Mouse (Mus musculus): ENCODE data around the gene Rpl37a. TPM values are rescaled to one million over a fixed set of nuclear protein-coding genes. Genes with fewer than 3 reads are reported as not detected.

Gene Rpl37a
- polyA plus RNA-seq, 1 experiment: 577 TPM

DNA sequence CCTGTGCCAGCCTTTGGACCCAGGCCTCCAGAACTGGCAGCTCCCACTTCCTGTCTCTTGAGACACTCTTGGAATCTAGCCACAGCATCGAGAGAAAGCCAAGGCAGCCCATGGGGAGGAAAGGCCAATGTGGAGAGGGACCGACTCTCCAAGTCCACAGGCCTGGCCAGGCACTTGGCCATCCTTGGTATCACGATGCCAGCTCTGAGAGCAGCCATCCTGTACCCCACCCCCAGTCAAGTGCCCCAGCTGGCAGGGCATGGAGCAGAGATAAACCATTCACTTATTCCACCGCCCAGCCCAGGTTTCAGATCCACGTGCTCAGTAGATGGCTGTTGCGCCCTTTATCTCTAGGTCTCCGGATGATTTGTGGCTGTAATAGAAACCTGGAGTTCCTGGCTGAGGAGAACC is 40.3 kb downstream of the Rpl37a start:
- no peaks in the 10 kb centered on the region for H3K4me1 ChIP-seq (ENCODE audit: control insufficient read depth, insufficient read depth, insufficient read length)
- no peaks in the 10 kb centered on the region for H3K36me3 ChIP-seq (ENCODE audit: control insufficient read depth, insufficient read depth, low read length)
- TF ChIP-seq POLR2A (IDR thresholded peaks at IDR 0.05; ENCODE audit: low read depth, low read length) (no peak), CTCF (IDR thresholded peaks at IDR 0.05; ENCODE audit: extremely low read depth, insufficient read depth, insufficient read length, insufficient replicate concordance) (no peak)
- WGBS: 78% methylated on average over 7 of the region's 7 CpGs
- DNase-seq (ENCODE audit: low read depth in 1 of 2, low spot score in 2 of 2): no peak
- no peaks in the 10 kb centered on the region for H3K27me3 ChIP-seq (ENCODE audit: control insufficient read depth, insufficient read depth, low read length)
- H3K4me3 ChIP-seq (ENCODE audit: extremely low read depth, insufficient read depth, insufficient read length): no peak overlapping the region
- H3K27ac ChIP-seq (ENCODE audit: insufficient read depth, low read length): no peak overlapping the region

DNA sequence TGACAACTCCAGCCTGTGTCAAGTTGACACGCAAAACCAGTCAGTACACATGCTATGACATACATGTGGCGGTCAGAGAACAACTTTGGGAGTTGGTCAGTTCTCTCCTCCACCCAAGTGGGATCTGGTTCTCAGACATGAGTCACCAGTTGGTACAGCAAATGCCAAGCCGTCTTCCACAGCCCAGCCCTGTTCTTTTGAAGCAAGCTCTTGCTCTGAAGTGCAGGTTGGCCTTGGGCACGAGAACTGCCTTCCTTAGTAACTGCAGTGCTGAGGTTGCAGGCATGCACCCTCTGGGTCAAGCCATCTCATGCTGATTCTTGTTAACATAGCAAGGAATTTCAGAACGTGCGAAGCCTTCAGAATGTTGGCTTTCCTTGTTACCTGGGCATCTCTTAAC is 42.1 kb downstream of the Rpl37a start:
- 80% methylated on average over 6 of the region's 6 CpGs for WGBS
- Histone ChIP-seq H3K27me3 (ENCODE audit: control insufficient read depth, insufficient read depth, low read length) (no peaks in the 10 kb centered on the region), H3K4me3 (ENCODE audit: extremely low read depth, insufficient read depth, insufficient read length) (no peak overlapping the region), H3K36me3 (ENCODE audit: control insufficient read depth, insufficient read depth, low read length) (no peaks in the 10 kb centered on the region), H3K27ac (ENCODE audit: insufficient read depth, low read length) (no peak overlapping the region), H3K4me1 (ENCODE audit: control insufficient read depth, insufficient read depth, insufficient read length) (no peaks in the 10 kb centered on the region)
- DNase-seq (ENCODE audit: low read depth in 1 of 2, low spot score in 2 of 2): no peak
- TF ChIP-seq POLR2A (IDR thresholded peaks at IDR 0.05; ENCODE audit: low read depth, low read length) (no peak), CTCF (IDR thresholded peaks at IDR 0.05; ENCODE audit: extremely low read depth, insufficient read depth, insufficient read length, insufficient replicate concordance) (no peak)

DNA sequence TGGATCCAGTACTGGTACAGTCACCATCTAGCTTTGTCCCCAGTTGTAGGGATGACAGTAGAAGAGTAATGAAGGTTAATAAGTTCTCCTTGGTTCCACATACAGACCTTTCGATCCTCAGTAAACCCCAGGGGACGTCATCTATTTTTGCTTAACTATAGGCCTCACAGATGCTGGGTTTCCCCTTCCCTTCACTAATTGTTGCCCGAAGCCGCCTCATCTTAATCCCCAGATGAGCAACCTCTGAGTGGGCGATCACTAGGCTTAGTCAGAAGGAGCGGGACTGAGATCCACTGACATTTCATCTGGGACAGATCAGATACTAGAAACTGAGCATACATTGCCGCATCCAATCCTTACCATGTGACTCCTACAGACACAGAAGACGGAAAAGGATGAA is 44.1 kb downstream of the Rpl37a start:
- no peaks in the 10 kb centered on the region for H3K27me3 ChIP-seq (ENCODE audit: control insufficient read depth, insufficient read depth, low read length)
- TF ChIP-seq CTCF (IDR thresholded peaks at IDR 0.05; ENCODE audit: extremely low read depth, insufficient read depth, insufficient read length, insufficient replicate concordance): no peak
- no peak for TF ChIP-seq POLR2A (IDR thresholded peaks at IDR 0.05; ENCODE audit: low read depth, low read length)
- DNase-seq (ENCODE audit: low read depth in 1 of 2, low spot score in 2 of 2): no peak
- no peak overlapping the region for H3K4me3 ChIP-seq (ENCODE audit: extremely low read depth, insufficient read depth, insufficient read length)
- no peaks in the 10 kb centered on the region for H3K36me3 ChIP-seq (ENCODE audit: control insufficient read depth, insufficient read depth, low read length)
- H3K4me1 ChIP-seq (ENCODE audit: control insufficient read depth, insufficient read depth, insufficient read length): no peaks in the 10 kb centered on the region
- no peak overlapping the region for H3K27ac ChIP-seq (ENCODE audit: insufficient read depth, low read length)
- 78% methylated on average over 8 of the region's 8 CpGs for WGBS

DNA sequence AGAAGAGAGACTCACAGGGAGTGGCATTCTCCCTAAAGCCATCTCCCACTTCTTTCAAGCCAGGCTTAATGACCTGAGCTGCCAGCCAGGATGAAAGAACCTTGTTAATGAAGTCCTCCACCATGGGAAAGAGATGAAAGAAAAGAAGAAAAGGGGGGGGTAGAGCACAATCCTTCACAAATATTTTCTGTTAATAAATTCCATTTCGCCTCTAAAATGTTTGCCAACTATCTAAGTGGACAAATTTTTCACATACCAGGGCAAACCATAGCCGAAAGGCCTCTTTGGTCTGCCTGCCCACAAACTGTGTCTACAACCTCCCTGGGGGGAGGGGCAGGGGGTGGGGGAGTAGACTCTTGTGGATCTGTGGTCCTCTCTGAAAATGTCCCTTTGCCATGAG is 44.7 kb downstream of the Rpl37a start:
- DNase-seq (ENCODE audit: low read depth in 1 of 2, low spot score in 2 of 2): no peak
- Histone ChIP-seq H3K4me3 (ENCODE audit: extremely low read depth, insufficient read depth, insufficient read length) (no peak overlapping the region), H3K27me3 (ENCODE audit: control insufficient read depth, insufficient read depth, low read length) (no peaks in the 10 kb centered on the region), H3K36me3 (ENCODE audit: control insufficient read depth, insufficient read depth, low read length) (no peaks in the 10 kb centered on the region), H3K4me1 (ENCODE audit: control insufficient read depth, insufficient read depth, insufficient read length) (no peaks in the 10 kb centered on the region), H3K27ac (ENCODE audit: insufficient read depth, low read length) (no peak overlapping the region)
- 67% methylated on average over 2 of the region's 2 CpGs for whole genome bisulfite sequencing
- TF ChIP-seq POLR2A (IDR thresholded peaks at IDR 0.05; ENCODE audit: low read depth, low read length) (no peak), CTCF (IDR thresholded peaks at IDR 0.05; ENCODE audit: extremely low read depth, insufficient read depth, insufficient read length, insufficient replicate concordance) (no peak)

DNA sequence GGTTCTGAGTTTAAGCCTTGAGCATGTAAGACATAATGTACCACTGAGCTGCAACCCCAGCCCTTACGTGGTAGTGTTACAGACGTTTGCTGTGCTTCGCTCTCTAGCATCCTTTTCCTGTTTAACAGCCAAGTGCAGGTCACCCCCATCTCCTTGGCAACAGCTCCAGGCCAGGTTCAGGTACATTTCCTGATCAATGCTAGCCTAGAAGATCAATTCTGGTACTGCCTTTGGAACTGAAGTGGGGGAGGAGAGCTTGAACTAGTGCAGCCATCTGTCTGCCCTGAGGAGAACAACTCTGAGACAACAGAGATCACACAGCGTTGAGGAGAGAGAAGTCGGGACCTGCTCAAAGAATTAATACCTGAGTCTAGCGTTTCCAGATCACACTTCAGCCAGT is 48.7 kb downstream of the Rpl37a start:
- H3K4me3 ChIP-seq (ENCODE audit: extremely low read depth, insufficient read depth, insufficient read length): no peak overlapping the region
- 80% methylated on average over 6 of the region's 6 CpGs for WGBS
- H3K36me3 ChIP-seq (ENCODE audit: control insufficient read depth, insufficient read depth, low read length): no peaks in the 10 kb centered on the region
- no peak overlapping the region for H3K27ac ChIP-seq (ENCODE audit: insufficient read depth, low read length)
- TF ChIP-seq POLR2A (IDR thresholded peaks at IDR 0.05; ENCODE audit: low read depth, low read length) (no peak), CTCF (IDR thresholded peaks at IDR 0.05; ENCODE audit: extremely low read depth, insufficient read depth, insufficient read length, insufficient replicate concordance) (no peak)
- H3K27me3 ChIP-seq (ENCODE audit: control insufficient read depth, insufficient read depth, low read length): no peaks in the 10 kb centered on the region
- DNase-seq (ENCODE audit: low read depth in 1 of 2, low spot score in 2 of 2): no peak
- H3K4me1 ChIP-seq (ENCODE audit: control insufficient read depth, insufficient read depth, insufficient read length): no peaks in the 10 kb centered on the region

Other genes starting within 250 kb of the Rpl37a start
- 0.06 TPM in 2 replicates for gene March4, start 174.4 kb upstream of the Rpl37a start, polyA plus RNA-seq (2012; rRNA removed)
- gene Smarcal1, start 128.0 kb upstream of the Rpl37a start, polyA plus RNA-seq (2012; rRNA removed): 23.1 and 24.6 TPM in 2 replicates
- not detected in 2 replicates for gene Ankar, start 10.7 kb upstream of the Rpl37a start, polyA plus RNA-seq (2012; rRNA removed)
- gene Igfbp2, start 113.2 kb downstream of the Rpl37a start, polyA plus RNA-seq (2012; rRNA removed): 7.5 and 22.8 TPM in 2 replicates
- gene Igfbp5, start 163.6 kb downstream of the Rpl37a start, polyA plus RNA-seq (2012; rRNA removed): 8.8 and 10.7 TPM in 2 replicates